Mouse (Mus musculus): ENCODE results near the gene Fndc3a. TPM values are rescaled to one million over a fixed set of nuclear protein-coding genes. Genes with fewer than 3 reads are reported as not detected.

The Fndc3a gene
- polyA plus RNA-seq, 1 experiment from 2014 or later, result 19.5 TPM

DNA sequence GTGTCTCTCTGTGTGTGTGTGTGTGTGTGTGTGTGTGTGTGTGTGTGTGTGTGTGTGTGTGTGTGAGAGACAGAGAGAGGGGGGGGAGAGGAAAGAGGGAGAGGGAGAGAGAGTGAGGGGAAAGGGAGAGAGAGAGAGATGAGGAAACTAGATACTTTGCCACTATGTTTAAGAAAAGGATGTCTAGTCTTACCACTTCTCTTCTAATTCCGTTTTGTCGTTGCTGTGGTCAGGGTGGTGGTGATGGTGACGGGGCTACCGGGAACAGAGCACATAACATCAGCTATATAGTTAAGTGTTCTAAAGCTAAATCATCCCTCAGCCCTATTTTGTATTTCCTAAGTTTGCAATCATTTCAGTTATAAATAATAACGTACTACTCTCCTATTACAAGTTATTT is 9.7 kb downstream of the Fndc3a start:
- ATAC-seq (replicated peaks; ENCODE audit: low FRiP score), result no peak
- Histone ChIP-seq H3K36me3 (ENCODE audit: control insufficient read depth, insufficient read depth, low read length) (no peaks in the 10 kb centered on the region), H3K4me3 (ENCODE audit: low read depth, low read length) (no peak overlapping the region), H3K4me2 (no peak overlapping the region), H3K27me3 (replicated peaks; ENCODE audit: control insufficient read depth, insufficient read depth, low read length) (no peaks in the 10 kb centered on the region), H3K4me1 (replicated peaks; ENCODE audit: control insufficient read depth, insufficient read depth, low read length) (no peaks in the 10 kb centered on the region), H3K9me3 (ENCODE audit: control insufficient read depth, low read length) (no peaks in the 10 kb centered on the region), H3K27ac (ENCODE audit: low read depth, low read length) (no peak overlapping the region), H3K9ac (ENCODE audit: low read depth, low read length) (no peak overlapping the region)
- 63% methylated on average over 5 of the region's 5 CpGs for WGBS
- no peak for DNase-seq (ENCODE audit: low spot score)

DNA sequence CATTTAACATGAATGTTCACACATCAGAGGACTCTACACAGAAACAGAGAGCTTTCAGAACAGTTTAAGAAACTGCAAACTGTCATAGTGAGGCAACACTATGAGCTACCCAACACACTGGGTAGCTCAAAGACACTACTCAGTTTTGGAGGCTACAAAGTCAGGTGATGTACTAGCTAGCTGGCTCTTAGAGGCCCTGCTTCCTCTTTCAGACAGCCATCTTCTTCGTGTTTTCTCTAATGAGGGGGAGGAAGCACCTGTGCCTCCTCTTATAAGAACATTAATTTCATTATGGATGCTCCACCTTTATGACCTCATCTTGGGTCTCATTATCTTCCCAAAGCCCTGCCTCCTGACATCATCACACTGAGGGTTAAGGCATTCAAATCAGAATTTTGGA is 18.4 kb downstream of the Fndc3a start:
- Histone ChIP-seq H3K9ac (ENCODE audit: low read depth, low read length) (no peak overlapping the region), H3K9me3 (ENCODE audit: control insufficient read depth, low read length) (no peaks in the 10 kb centered on the region), H3K27ac (ENCODE audit: low read depth, low read length) (no peak overlapping the region), H3K4me1 (replicated peaks; ENCODE audit: control insufficient read depth, insufficient read depth, low read length) (no peaks in the 10 kb centered on the region), H3K36me3 (ENCODE audit: control insufficient read depth, insufficient read depth, low read length) (no peaks in the 10 kb centered on the region), H3K4me2 (no peak overlapping the region), H3K27me3 (replicated peaks; ENCODE audit: control insufficient read depth, insufficient read depth, low read length) (no peaks in the 10 kb centered on the region), H3K4me3 (ENCODE audit: low read depth, low read length) (no peak overlapping the region)
- no peak for ATAC-seq (replicated peaks; ENCODE audit: low FRiP score)
- no peak for DNase-seq (ENCODE audit: low spot score)
- WGBS, result 46% methylated on average over 1 of the region's 1 CpGs

DNA sequence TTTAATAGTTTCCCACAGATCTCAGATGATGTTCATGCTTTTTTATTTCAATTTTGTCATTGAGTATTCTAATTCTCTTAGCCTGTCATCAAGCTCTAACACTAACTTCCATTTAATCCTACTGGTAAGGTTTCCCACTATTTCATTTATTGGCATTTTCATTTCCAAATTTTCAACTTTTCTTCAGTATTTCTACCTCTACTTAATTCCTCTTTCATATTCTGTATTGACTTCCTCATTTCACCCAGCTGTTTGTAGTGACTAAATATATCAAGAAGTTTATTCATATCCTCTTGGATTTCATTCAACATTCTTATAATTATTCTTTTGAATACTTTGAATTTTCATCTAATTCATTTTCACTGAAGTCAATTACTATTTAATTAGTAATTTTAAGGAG is 20.3 kb downstream of the Fndc3a start:
- no peak for ATAC-seq (replicated peaks; ENCODE audit: low FRiP score)
- Histone ChIP-seq H3K27ac (ENCODE audit: low read depth, low read length) (no peak overlapping the region), H3K27me3 (replicated peaks; ENCODE audit: control insufficient read depth, insufficient read depth, low read length) (no peaks in the 10 kb centered on the region), H3K9me3 (ENCODE audit: control insufficient read depth, low read length) (no peaks in the 10 kb centered on the region), H3K36me3 (ENCODE audit: control insufficient read depth, insufficient read depth, low read length) (no peaks in the 10 kb centered on the region), H3K4me3 (ENCODE audit: low read depth, low read length) (no peak overlapping the region), H3K9ac (ENCODE audit: low read depth, low read length) (no peak overlapping the region), H3K4me1 (replicated peaks; ENCODE audit: control insufficient read depth, insufficient read depth, low read length) (no peaks in the 10 kb centered on the region), H3K4me2 (no peak overlapping the region)
- DNase-seq (ENCODE audit: low spot score), result no peak

DNA sequence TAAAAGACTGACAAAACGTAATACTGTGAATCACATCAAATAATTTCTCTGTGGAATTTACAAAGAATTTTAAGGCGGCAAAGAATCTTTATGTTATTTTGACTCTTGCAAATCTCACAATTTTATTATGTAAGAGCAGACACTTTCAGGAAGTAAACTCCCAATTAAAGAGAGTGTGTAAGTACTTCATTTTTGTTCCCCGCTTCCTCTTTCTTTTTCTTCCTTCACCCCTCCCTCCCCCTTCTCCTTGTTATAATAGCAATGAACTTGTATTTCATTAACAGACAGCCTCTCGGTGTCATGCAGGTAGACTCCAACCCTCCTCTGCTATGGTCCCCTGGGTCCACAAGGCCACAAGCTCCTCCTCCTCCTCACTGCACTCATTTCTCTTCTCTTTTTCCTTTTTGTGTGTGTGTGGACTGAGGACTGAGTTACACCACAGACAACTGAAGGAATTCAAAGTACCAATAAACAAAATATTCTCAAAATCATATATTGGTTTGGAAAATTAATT is 24.9 kb downstream of the Fndc3a start:
- Histone ChIP-seq H3K36me3 (ENCODE audit: control insufficient read depth, insufficient read depth, low read length) (no peaks in the 10 kb centered on the region), H3K27ac (ENCODE audit: low read depth, low read length) (no peak overlapping the region), H3K27me3 (replicated peaks; ENCODE audit: control insufficient read depth, insufficient read depth, low read length) (no peaks in the 10 kb centered on the region), H3K4me3 (ENCODE audit: low read depth, low read length) (no peak overlapping the region), H3K4me2 (no peak overlapping the region), H3K9me3 (ENCODE audit: control insufficient read depth, low read length) (no peaks in the 10 kb centered on the region), H3K4me1 (replicated peaks; ENCODE audit: control insufficient read depth, insufficient read depth, low read length) (no peaks in the 10 kb centered on the region), H3K9ac (ENCODE audit: low read depth, low read length) (no peak overlapping the region)
- DNase-seq (ENCODE audit: low spot score) (no peak), ATAC-seq (replicated peaks; ENCODE audit: low FRiP score) (no peak)
- 88% methylated on average over 4 of the region's 4 CpGs for WGBS

DNA sequence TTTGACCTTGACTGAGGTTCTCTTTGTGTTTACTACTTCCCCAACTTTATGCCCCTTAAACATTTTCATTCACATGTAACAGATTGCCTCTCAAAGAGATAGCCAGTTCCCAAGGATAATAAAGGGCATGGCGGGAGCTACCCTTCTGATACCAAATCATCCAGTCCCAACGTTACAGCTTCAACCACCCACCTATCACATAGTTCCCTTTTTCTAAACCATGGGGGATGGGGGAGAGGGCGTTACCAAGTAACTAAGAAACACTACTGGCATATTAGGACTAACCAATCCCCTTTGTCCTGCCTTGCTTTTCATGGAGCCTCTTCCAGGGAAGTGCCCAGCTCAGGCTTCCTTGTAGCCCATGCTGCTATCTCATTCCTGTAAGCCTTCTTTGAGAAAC is 32.6 kb downstream of the Fndc3a start:
- H3K9ac ChIP-seq (ENCODE audit: low read depth, low read length), result no peak overlapping the region
- ATAC-seq (replicated peaks; ENCODE audit: low FRiP score) (no peak), DNase-seq (ENCODE audit: low spot score) (no peak)
- H3K4me2 ChIP-seq, result no peak overlapping the region
- H3K4me3 ChIP-seq (ENCODE audit: low read depth, low read length), result no peak overlapping the region
- H3K4me1 ChIP-seq (replicated peaks; ENCODE audit: control insufficient read depth, insufficient read depth, low read length), result peaks cover 3% of the 10 kb centered on the region; the same call in 1 of the 2 replicates
- no peaks in the 10 kb centered on the region for H3K9me3 ChIP-seq (ENCODE audit: control insufficient read depth, low read length)
- no peak overlapping the region for H3K27ac ChIP-seq (ENCODE audit: low read depth, low read length)
- H3K36me3 ChIP-seq (ENCODE audit: control insufficient read depth, insufficient read depth, low read length), result no peaks in the 10 kb centered on the region
- 58% methylated on average over 3 of the region's 3 CpGs for WGBS
- H3K27me3 ChIP-seq (replicated peaks; ENCODE audit: control insufficient read depth, insufficient read depth, low read length), result no peaks in the 10 kb centered on the region

DNA sequence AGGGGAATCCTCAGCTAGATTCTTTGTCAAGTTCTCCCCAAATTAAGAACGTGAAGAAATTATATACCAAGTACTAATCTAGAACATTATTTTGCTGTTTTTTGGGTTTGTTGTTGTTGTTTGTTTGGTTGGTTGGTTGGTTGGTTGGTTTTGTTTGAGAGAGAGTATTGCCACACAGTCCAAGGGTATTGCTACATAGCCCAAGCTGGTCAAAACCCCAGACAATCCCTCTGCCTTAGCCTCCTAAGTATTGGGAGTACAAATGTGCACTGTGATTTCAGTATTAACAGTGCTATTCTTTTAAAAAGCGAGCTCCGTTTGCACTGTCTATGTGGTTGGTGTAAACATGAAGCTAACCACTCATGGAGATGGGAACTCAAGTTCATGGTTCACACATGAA is 37.9 kb downstream of the Fndc3a start:
- H3K4me2 ChIP-seq, result no peak overlapping the region
- no peak overlapping the region for H3K9ac ChIP-seq (ENCODE audit: low read depth, low read length)
- H3K4me1 ChIP-seq (replicated peaks; ENCODE audit: control insufficient read depth, insufficient read depth, low read length), result no peaks in the 10 kb centered on the region
- H3K36me3 ChIP-seq (ENCODE audit: control insufficient read depth, insufficient read depth, low read length), result no peaks in the 10 kb centered on the region
- H3K4me3 ChIP-seq (ENCODE audit: low read depth, low read length), result no peak overlapping the region
- no peaks in the 10 kb centered on the region for H3K27me3 ChIP-seq (replicated peaks; ENCODE audit: control insufficient read depth, insufficient read depth, low read length)
- DNase-seq (ENCODE audit: low spot score), result no peak
- no peak for ATAC-seq (replicated peaks; ENCODE audit: low FRiP score)
- H3K9me3 ChIP-seq (ENCODE audit: control insufficient read depth, low read length), result no peaks in the 10 kb centered on the region
- 93% methylated on average over 3 of the region's 3 CpGs for WGBS
- no peak overlapping the region for H3K27ac ChIP-seq (ENCODE audit: low read depth, low read length)

DNA sequence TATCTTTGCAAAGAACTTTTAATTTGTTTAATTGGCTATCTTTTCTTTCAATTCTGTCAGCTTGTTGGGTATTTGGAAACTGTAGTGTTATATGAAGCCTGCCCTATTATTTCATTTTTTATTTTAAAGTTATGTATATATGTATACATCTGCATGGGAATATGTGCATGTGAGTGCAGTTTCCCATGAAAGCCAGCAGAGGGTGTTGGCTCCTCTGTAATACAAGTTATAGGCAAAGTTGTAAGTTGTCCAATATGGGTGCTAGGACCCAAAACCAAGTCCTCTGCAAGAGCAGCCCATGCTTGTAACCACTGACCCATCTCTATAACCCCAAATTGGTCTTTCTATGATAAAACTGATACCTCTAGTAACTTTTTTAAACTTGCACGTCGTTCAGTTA is 38.8 kb downstream of the Fndc3a start:
- H3K4me1 ChIP-seq (replicated peaks; ENCODE audit: control insufficient read depth, insufficient read depth, low read length), result no peaks in the 10 kb centered on the region
- no peak overlapping the region for H3K27ac ChIP-seq (ENCODE audit: low read depth, low read length)
- DNase-seq (ENCODE audit: low spot score) (no peak), ATAC-seq (replicated peaks; ENCODE audit: low FRiP score) (no peak)
- H3K4me2 ChIP-seq, result no peak overlapping the region
- whole genome bisulfite sequencing, result 93% methylated on average over 2 of the region's 2 CpGs
- no peaks in the 10 kb centered on the region for H3K36me3 ChIP-seq (ENCODE audit: control insufficient read depth, insufficient read depth, low read length)
- no peak overlapping the region for H3K4me3 ChIP-seq (ENCODE audit: low read depth, low read length)
- H3K27me3 ChIP-seq (replicated peaks; ENCODE audit: control insufficient read depth, insufficient read depth, low read length), result no peaks in the 10 kb centered on the region
- no peaks in the 10 kb centered on the region for H3K9me3 ChIP-seq (ENCODE audit: control insufficient read depth, low read length)
- H3K9ac ChIP-seq (ENCODE audit: low read depth, low read length), result no peak overlapping the region

DNA sequence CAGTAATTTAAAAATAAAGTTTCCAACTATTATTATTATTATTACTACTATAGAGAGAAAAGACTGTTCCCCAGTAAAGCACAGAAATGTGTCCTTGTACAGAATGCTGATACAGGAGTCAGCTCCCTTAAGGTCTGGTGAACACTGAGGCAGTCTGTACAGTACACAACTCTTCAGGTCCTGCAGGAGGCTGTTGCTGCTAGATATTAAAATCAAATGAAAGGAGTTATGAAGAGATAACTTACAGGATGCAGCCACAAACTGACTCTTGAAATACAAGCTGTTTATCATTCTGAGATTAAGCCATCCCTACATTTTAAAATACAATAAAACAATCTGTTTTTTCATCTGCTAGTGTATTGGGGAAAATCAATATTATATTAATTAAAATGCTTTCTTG is 60.5 kb downstream of the Fndc3a start:
- no peak for DNase-seq (ENCODE audit: low spot score)
- Histone ChIP-seq H3K27me3 (replicated peaks; ENCODE audit: control insufficient read depth, insufficient read depth, low read length) (no peaks in the 10 kb centered on the region), H3K9me3 (ENCODE audit: control insufficient read depth, low read length) (no peaks in the 10 kb centered on the region), H3K27ac (ENCODE audit: low read depth, low read length) (no peak overlapping the region), H3K4me1 (replicated peaks; ENCODE audit: control insufficient read depth, insufficient read depth, low read length) (no peaks in the 10 kb centered on the region), H3K4me2 (no peak overlapping the region), H3K36me3 (ENCODE audit: control insufficient read depth, insufficient read depth, low read length) (no peaks in the 10 kb centered on the region; the same call in 1 of the 2 replicates), H3K9ac (ENCODE audit: low read depth, low read length) (no peak overlapping the region), H3K4me3 (ENCODE audit: low read depth, low read length) (no peak overlapping the region)
- no peak for ATAC-seq (replicated peaks; ENCODE audit: low FRiP score)

DNA sequence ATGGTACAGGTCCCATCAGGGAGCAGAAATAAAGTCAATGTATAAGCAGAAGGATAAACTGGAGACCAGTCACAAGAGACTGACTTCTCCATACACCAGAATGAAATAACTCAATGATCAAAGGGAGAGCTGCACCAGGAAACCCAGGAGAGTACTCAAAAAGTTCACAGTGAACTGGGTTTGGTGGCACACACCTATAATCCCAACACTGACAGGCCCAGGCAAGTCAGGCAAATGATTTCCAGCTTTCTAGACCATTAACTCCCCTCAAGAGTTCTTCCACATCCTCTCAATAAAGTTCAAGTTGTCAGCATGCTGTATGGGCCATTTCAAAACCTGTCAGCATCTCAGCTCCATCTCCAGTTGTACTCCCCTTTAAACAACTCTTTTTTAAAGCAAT is 64.3 kb downstream of the Fndc3a start:
- Histone ChIP-seq H3K9me3 (ENCODE audit: control insufficient read depth, low read length) (no peaks in the 10 kb centered on the region), H3K36me3 (ENCODE audit: control insufficient read depth, insufficient read depth, low read length) (peaks cover 2% of the 10 kb centered on the region; the same call in 1 of the 2 replicates), H3K27me3 (replicated peaks; ENCODE audit: control insufficient read depth, insufficient read depth, low read length) (no peaks in the 10 kb centered on the region), H3K9ac (ENCODE audit: low read depth, low read length) (no peak overlapping the region), H3K4me3 (ENCODE audit: low read depth, low read length) (no peak overlapping the region), H3K4me2 (no peak overlapping the region), H3K27ac (ENCODE audit: low read depth, low read length) (no peak overlapping the region), H3K4me1 (replicated peaks; ENCODE audit: control insufficient read depth, insufficient read depth, low read length) (no peaks in the 10 kb centered on the region)
- DNase-seq (ENCODE audit: low spot score), result no peak
- ATAC-seq (replicated peaks; ENCODE audit: low FRiP score), result no peak

All from liver, embryonic 11.5 days (tissue).